Mouse (Mus musculus) MEL (cell line): ENCODE measurements around the gene Epn3. TPM values are rescaled to one million over a fixed set of nuclear protein-coding genes. Genes with fewer than 3 reads are reported as not detected.

ENCODE experiments used
- DNase-seq: peaks from one replicate; pipeline ENCODE4 v3.0.0; 2011; ENCODE audit warnings: low read depth, low spot score
- H3K27ac ChIP-seq: 2 replicates; pipeline ENCODE4 v1.5.1; 2012; ENCODE audit warnings: low read depth, mild to moderate bottlenecking, control low read depth, low read length, moderate library complexity; ENCODE audit not compliant: control insufficient read depth
- H3K27me3 ChIP-seq, 2 experiments: fragments of 150-350 bp in 1 of 2; sonication (generic) in 1 of 2; 2 replicates each; pipeline ENCODE4 v1.6.1; 2012; ENCODE audit warnings: low read length in 2 of 2, mild to moderate bottlenecking in 2 of 2, improper control_type of control experiment in 1 of 2, moderate library complexity in 1 of 2; ENCODE audit not compliant: insufficient read depth in 2 of 2, control insufficient read depth in 1 of 2
- H3K36me3 ChIP-seq, 2 experiments: 2 replicates each; pipeline ENCODE4 v1.6.1; 2012 to 2014; ENCODE audit warnings: low read length in 2 of 2, improper control_type of control experiment in 1 of 2, inconsistent platforms in 1 of 2, mild to moderate bottlenecking in 1 of 2; ENCODE audit not compliant: insufficient read depth in 2 of 2, control insufficient read depth in 1 of 2
- H3K4me1 ChIP-seq, 2 experiments: fragments of 150-350 bp in 1 of 2; sonication (generic) in 1 of 2; 2 replicates each; pipeline ENCODE4 v1.6.1; 2012; ENCODE audit warnings: low read length in 2 of 2, improper control_type of control experiment in 1 of 2, mild to moderate bottlenecking in 1 of 2; ENCODE audit not compliant: insufficient read depth in 2 of 2, control insufficient read depth in 1 of 2
- H3K4me3 ChIP-seq, 2 experiments: fragments of 150-350 bp in 1 of 2; sonication (generic) in 1 of 2; 2 replicates each; pipeline ENCODE4 v1.5.1; 2012; ENCODE audit warnings: low read depth in 2 of 2, low read length in 2 of 2, mild to moderate bottlenecking in 2 of 2, moderate library complexity in 2 of 2, control low read depth in 1 of 2, improper control_type of control experiment in 1 of 2; ENCODE audit not compliant: control insufficient read depth in 1 of 2, insufficient read depth in 1 of 2
- H3K79me2 ChIP-seq: 2 replicates; pipeline ENCODE4 v1.6.1; 2012; ENCODE audit warnings: mild to moderate bottlenecking, low read length, moderate library complexity; ENCODE audit not compliant: control insufficient read depth, poor library complexity, insufficient read depth
- H3K9ac ChIP-seq: 2 replicates; pipeline ENCODE4 v1.6.1; 2012; ENCODE audit warnings: low read depth, mild to moderate bottlenecking, control low read depth, low read length, moderate library complexity; ENCODE audit not compliant: control insufficient read depth, poor library complexity, severe bottlenecking
- H3K9me3 ChIP-seq: fragments of 150-350 bp; sonication (generic); replicated peaks from 2 replicates; pipeline ENCODE4 v1.6.1; 2012; ENCODE audit warnings: mild to moderate bottlenecking, low read length, improper control_type of control experiment, moderate library complexity; ENCODE audit not compliant: insufficient read depth
- CTCF ChIP-seq, 3 experiments: IDR thresholded peaks in 2 of 3; conservative IDR thresholded peaks in 1 of 3; 2 replicates each; pipeline ENCODE4 v1.5.1; 2011 to 2012; ENCODE audit warnings: low read length in 3 of 3, low read depth in 2 of 3, mild to moderate bottlenecking in 2 of 3, improper control_type of control experiment in 1 of 3, inconsistent platforms in 1 of 3, mixed read lengths in 1 of 3, moderate library complexity in 1 of 3; ENCODE audit not compliant: control insufficient read depth in 1 of 3, insufficient read depth in 1 of 3, poor library complexity in 1 of 3, severe bottlenecking in 1 of 3
- EP300 ChIP-seq, 2 experiments: IDR thresholded peaks; 2 replicates each; pipeline ENCODE4 v1.6.1; 2011; ENCODE audit warnings: improper control_type of control experiment in 2 of 2, low read length in 2 of 2, low read depth in 1 of 2, mild to moderate bottlenecking in 1 of 2
- GABPA ChIP-seq: IDR thresholded peaks from 2 replicates; pipeline ENCODE4 v1.6.1; 2012; ENCODE audit warnings: low read depth, mild to moderate bottlenecking, inconsistent platforms, low read length, improper control_type of control experiment, moderate library complexity
- HCFC1 ChIP-seq: IDR thresholded peaks from 2 replicates; pipeline ENCODE4 v1.6.1; 2012; ENCODE audit warnings: low read depth, mild to moderate bottlenecking, inconsistent platforms, low read length, improper control_type of control experiment, moderate library complexity
- MAX ChIP-seq: IDR thresholded peaks from 2 replicates; pipeline ENCODE4 v1.6.1; 2011; ENCODE audit warnings: low read length, improper control_type of control experiment
- POLR2AphosphoS2 ChIP-seq: IDR thresholded peaks from 2 replicates; pipeline ENCODE4 v1.6.1; 2011; ENCODE audit warnings: low read length, improper control_type of control experiment
- SMC3 ChIP-seq: IDR thresholded peaks from 2 replicates; pipeline ENCODE4 v1.6.1; 2011; ENCODE audit warnings: low read depth, low read length, improper control_type of control experiment
- ZC3H11A ChIP-seq: IDR thresholded peaks from 2 replicates; pipeline ENCODE4 v1.6.1; 2012; ENCODE audit warnings: low read depth, mild to moderate bottlenecking, inconsistent platforms, low read length, improper control_type of control experiment
- ZMIZ1 ChIP-seq: IDR thresholded peaks from 2 replicates; pipeline ENCODE4 v1.6.1; 2012; ENCODE audit warnings: low read depth, mild to moderate bottlenecking, inconsistent platforms, low read length, improper control_type of control experiment, moderate library complexity
- ZNF384 ChIP-seq: IDR thresholded peaks from 2 replicates; pipeline ENCODE4 v1.6.1; 2012; ENCODE audit warnings: low read depth, mild to moderate bottlenecking, inconsistent platforms, low read length, improper control_type of control experiment
- polyA plus RNA-seq, 2 experiments: library from polyadenylated mRNA; stranded (reverse) in 1 of 2; unstranded in 1 of 2; fragments of >175 nt in 1 of 2; fragments of >200 nt in 1 of 2; gene quantifications; 2 replicates each; pipeline versions ENCODE4 v1.2.1 to v1.2.4; 2012; ENCODE audit warnings: low replicate concordance in 2 of 2, low read depth in 1 of 2; ENCODE audit not compliant: insufficient read length in 2 of 2, insufficient read depth in 1 of 2, missing spikeins in 1 of 2
- total RNA-seq: library from RNA; depleted of rRNA; stranded (reverse); fragments of 300-350 nt; gene quantifications from 2 replicates; pipeline ENCODE4 v1.2.3, GENCODE M21; 2012

Gene Epn3
- total and polyA plus RNA-seq, 3 experiments, result not detected

GRCm38 (mm10) chr11:94533171-94533570, 33.4 kb upstream of the Epn3 start:
- Histone ChIP-seq H3K36me3 (no peaks in the 10 kb centered on the region), H3K4me3 (no peak overlapping the region)
- TF ChIP-seq POLR2AphosphoS2, result no peak
- TF ChIP-seq EP300 (IDR thresholded peaks at IDR 0.05; ENCODE audit: low read depth in 1 of 2, low read length in 2 of 2), result no peak
- TF ChIP-seq HCFC1, result no peak
- TF ChIP-seq GABPA, result no peak
- no peak for TF ChIP-seq ZMIZ1
- TF ChIP-seq, all 39 proteins: peak for 0
- Histone ChIP-seq H3K9ac (no peak overlapping the region), H3K27ac (no peak overlapping the region), H3K9me3 (no peaks in the 10 kb centered on the region), H3K27me3 (no peaks in the 10 kb centered on the region), H3K79me2 (no peaks in the 10 kb centered on the region), H3K4me1 (no peaks in the 10 kb centered on the region; a peak in 1 of 4 replicates)
- DNase-seq, result no peak

GRCm38 (mm10) chr11:94528879-94529278, 29.1 kb upstream of the Epn3 start:
- peaks cover 1 to 3% of the 10 kb centered on the region in 2 experiments; a peak in 2 of 4 replicates for H3K27me3 ChIP-seq
- no peaks in the 10 kb centered on the region for H3K36me3 ChIP-seq
- no peak for TF ChIP-seq CTCF (IDR thresholded peaks at IDR 0.05 in 2 of 3, conservative IDR thresholded peaks at IDR 0.05 in 1 of 3; ENCODE audit: control insufficient read depth in 1 of 3, insufficient read depth in 1 of 3, low read depth in 2 of 3, low read length in 3 of 3, poor library complexity in 1 of 3, severe bottlenecking in 1 of 3)
- no peak for TF ChIP-seq ZC3H11A
- TF ChIP-seq ZNF384, result peak; percentile 85
- H3K4me3 ChIP-seq, result peak overlapping the region in 1 of 2 experiments; percentile 7; a peak in 1 of 4 replicates
- H3K9me3 ChIP-seq, result no peaks in the 10 kb centered on the region
- no peaks in the 10 kb centered on the region for H3K79me2 ChIP-seq
- DNase-seq, result peak; percentile 41
- no peak overlapping the region for H3K27ac ChIP-seq
- no peaks in the 10 kb centered on the region; a peak in 1 of 4 replicates for H3K4me1 ChIP-seq
- H3K9ac ChIP-seq, result 0 out of 2 replicates have a peak overlapping the region, but pooled peaks have one; percentile 9

GRCm38 (mm10) chr11:94526171-94526879, 26.6 kb upstream of the Epn3 start:
- Histone ChIP-seq H3K4me3 (no peak overlapping the region), H3K4me1 (no peaks in the 10 kb centered on the region; a peak in 1 of 4 replicates), H3K27me3 (peaks cover 3 to 12% of the 10 kb centered on the region in 2 experiments; a peak in 3 of 4 replicates), H3K79me2 (no peaks in the 10 kb centered on the region), H3K9ac (no peak overlapping the region), H3K9me3 (no peaks in the 10 kb centered on the region), H3K36me3 (no peaks in the 10 kb centered on the region), H3K27ac (no peak overlapping the region)
- peak; percentile 28 for DNase-seq
- TF ChIP-seq ZC3H11A (no peak), ZNF384 (peak; percentile 81), SMC3 (no peak), MAX (no peak)
